Mouse (Mus musculus): Measurements from ENCODE around the gene Arid1b. TPM values are rescaled to one million over a fixed set of nuclear protein-coding genes. Genes with fewer than 3 reads are reported as not detected.

Arid1b gene
- 18.8 and 20.5 TPM in 2 replicates for polyA plus RNA-seq (2014; fragmentation: Nextera tagmentation; extraction: Ambion mirVana)

DNA sequence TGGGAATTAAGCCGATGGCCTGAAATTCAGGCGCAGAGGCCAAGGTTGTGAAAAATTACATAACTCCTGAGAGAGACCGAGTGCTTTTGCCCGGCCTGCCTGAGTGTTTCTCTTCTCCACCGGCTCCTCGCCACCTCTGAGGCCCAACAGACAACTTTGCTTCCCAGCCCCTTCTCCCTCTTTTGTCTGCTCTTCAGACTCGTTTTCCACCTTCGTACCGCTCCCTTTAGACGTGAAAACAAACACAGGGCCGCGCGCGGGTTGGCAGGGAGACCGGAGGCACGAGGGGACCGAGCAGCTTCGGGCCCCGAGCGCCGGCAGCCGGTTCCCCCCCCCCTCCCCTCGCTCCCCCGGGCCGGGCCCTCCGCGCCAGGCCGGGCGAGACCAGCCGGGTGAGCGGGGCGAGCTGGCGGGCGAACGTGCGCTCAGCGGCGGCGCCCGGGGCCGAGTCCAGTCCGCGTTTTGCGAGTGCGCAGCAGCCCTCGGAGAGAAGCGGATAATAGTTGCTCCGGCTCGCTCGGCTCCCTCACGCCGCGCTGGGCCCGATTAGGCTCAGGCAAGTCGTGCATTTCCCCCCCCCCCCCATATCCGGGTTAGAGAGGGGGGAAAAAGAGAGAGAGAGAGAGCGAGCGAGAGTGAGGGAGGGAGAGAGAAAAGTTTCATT is at the start of gene Arid1b:
Gene Arid1b (plus strand): TSS at position 493 of the 664 bp plus-strand sequence.
- H3K9me3 ChIP-seq (ENCODE audit: control insufficient read depth, low read length) = no peaks in the 10 kb centered on the region
- WGBS = under 1% methylated on average over 51 of the region's 58 CpGs
- peak within 1 kb of the TSS; percentile 100 for H3K9ac ChIP-seq
- peak; percentile 76 for ATAC-seq (ENCODE audit: low FRiP score)
- DNase-seq (ENCODE audit: low spot score) = peak; percentile 81
- peak within 1 kb of the TSS; percentile 99 for H3K4me3 ChIP-seq (replicated peaks; ENCODE audit: low read length)
- H3K27ac ChIP-seq = peak within 1 kb of the TSS; percentile 100
- no peaks in the 10 kb centered on the region for H3K36me3 ChIP-seq (replicated peaks; ENCODE audit: control insufficient read depth, insufficient read depth)
- H3K4me1 ChIP-seq (replicated peaks; ENCODE audit: control insufficient read depth, insufficient read depth, low read length) = peaks cover 33% of the 10 kb centered on the region
- peak within 1 kb of the TSS; percentile 61 for H3K4me2 ChIP-seq (replicated peaks)
- H3K27me3 ChIP-seq (ENCODE audit: control insufficient read depth, insufficient read depth, low read length) = no peaks in the 10 kb centered on the region

DNA sequence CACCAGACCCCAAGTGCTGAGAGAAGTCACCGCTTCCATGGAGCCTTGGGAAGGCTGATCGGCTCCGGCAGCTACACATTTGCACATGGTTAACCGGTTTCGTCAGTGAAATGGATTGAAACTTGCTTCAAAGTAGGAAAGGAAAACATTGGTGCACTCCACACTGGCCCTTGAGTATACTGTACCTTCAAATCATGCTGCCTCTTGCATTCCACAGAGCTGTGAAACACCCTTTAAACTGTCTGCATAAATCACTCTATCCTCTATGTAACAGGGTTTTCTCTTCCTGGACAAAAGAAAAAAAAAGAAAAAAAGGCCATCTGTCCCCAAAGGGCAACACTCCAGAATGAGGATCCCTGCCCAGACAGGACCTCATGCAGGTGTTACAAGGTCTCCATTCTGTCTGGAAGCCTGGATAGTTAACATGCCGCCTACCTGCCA is 48.8 kb upstream of the Arid1b start:
- Histone ChIP-seq H3K9ac (no peak overlapping the region), H3K4me3 (replicated peaks; ENCODE audit: low read length) (no peak overlapping the region), H3K4me1 (replicated peaks; ENCODE audit: control insufficient read depth, insufficient read depth, low read length) (peaks cover 9% of the 10 kb centered on the region), H3K27ac (no peak overlapping the region), H3K27me3 (ENCODE audit: control insufficient read depth, insufficient read depth, low read length) (no peaks in the 10 kb centered on the region), H3K36me3 (replicated peaks; ENCODE audit: control insufficient read depth, insufficient read depth) (no peaks in the 10 kb centered on the region), H3K4me2 (replicated peaks) (no peak overlapping the region), H3K9me3 (ENCODE audit: control insufficient read depth, low read length) (no peaks in the 10 kb centered on the region)
- no peak for ATAC-seq (ENCODE audit: low FRiP score)
- 59% methylated on average over 6 of the region's 6 CpGs for WGBS
- no peak for DNase-seq (ENCODE audit: low spot score)

DNA sequence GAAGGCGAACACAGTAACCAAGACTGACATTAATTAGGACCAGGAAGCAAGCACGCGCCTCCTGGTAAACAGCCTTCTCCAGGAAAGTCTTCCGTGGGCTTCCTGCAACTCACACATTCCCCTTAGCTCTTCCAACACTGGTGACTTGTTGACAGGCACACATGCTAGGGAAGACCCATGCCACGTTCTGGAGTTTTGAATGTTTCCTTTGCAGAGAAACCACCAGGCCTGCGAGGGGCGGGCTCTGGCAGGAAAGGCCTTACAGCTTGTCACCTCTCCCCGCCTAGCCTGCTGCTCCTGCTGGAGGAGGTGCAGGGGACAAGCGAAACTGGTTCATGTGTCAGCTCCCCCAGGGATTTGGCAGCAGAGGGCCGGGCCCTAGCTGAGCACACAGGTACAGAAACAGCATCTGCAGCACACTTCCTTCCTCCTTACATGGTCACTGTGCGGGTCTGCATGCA is 48.2 kb upstream of the Arid1b start:
- no peak overlapping the region for H3K9ac ChIP-seq
- no peak overlapping the region for H3K27ac ChIP-seq
- 0 out of 2 replicates have a peak overlapping the region, but pooled peaks have one; percentile 1 for H3K4me2 ChIP-seq (replicated peaks)

DNA sequence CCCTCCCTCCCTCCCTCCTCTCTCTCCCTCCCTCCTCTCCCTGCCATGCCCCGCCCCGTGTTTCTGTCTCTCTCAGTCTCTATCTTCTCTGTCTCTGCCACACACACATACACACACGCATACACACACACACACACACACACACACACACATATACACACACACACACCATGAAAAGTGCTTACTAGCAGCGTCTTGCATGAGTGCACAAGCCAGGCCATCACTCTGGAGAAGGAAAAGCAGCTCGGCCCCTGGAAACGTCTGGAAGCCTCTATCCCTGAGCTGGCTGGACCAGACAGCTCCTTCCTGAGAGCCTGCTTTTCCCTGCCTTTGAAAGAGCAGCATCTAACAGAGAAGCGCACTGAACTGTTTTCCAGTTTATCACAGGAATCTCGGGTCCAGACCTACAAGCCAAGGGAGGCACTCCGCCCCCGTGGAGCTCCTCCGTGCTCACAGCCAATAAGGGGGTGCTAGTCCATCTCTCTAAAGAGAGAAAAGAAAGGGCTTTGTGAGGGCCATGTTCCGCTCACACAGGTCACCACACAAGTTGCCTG is 47.6 kb upstream of the Arid1b start:
- Histone ChIP-seq H3K9me3 (ENCODE audit: control insufficient read depth, low read length) (no peaks in the 10 kb centered on the region), H3K36me3 (replicated peaks; ENCODE audit: control insufficient read depth, insufficient read depth) (no peaks in the 10 kb centered on the region), H3K27me3 (ENCODE audit: control insufficient read depth, insufficient read depth, low read length) (no peaks in the 10 kb centered on the region), H3K4me3 (replicated peaks; ENCODE audit: low read length) (no peak overlapping the region), H3K4me1 (replicated peaks; ENCODE audit: control insufficient read depth, insufficient read depth, low read length) (peaks cover 8% of the 10 kb centered on the region), H3K9ac (no peak overlapping the region; the same call in 1 of the 2 replicates), H3K4me2 (replicated peaks) (no peak overlapping the region), H3K27ac (no peak overlapping the region)
- ATAC-seq (ENCODE audit: low FRiP score) (peak; percentile 31; the same call in 1 of the 2 replicates), DNase-seq (ENCODE audit: low spot score) (no peak)
- 18% methylated on average over 12 of the region's 12 CpGs for WGBS

More for the DNA sequence above, 48.2 kb upstream of the Arid1b start:
- Histone ChIP-seq H3K9me3 (ENCODE audit: control insufficient read depth, low read length) (no peaks in the 10 kb centered on the region), H3K4me3 (replicated peaks; ENCODE audit: low read length) (no peak overlapping the region), H3K36me3 (replicated peaks; ENCODE audit: control insufficient read depth, insufficient read depth) (no peaks in the 10 kb centered on the region), H3K27me3 (ENCODE audit: control insufficient read depth, insufficient read depth, low read length) (no peaks in the 10 kb centered on the region), H3K4me1 (replicated peaks; ENCODE audit: control insufficient read depth, insufficient read depth, low read length) (peaks cover 8% of the 10 kb centered on the region)
- 19% methylated on average over 11 of the region's 11 CpGs for WGBS
- ATAC-seq (ENCODE audit: low FRiP score) (no peak), DNase-seq (ENCODE audit: low spot score) (no peak)

DNA sequence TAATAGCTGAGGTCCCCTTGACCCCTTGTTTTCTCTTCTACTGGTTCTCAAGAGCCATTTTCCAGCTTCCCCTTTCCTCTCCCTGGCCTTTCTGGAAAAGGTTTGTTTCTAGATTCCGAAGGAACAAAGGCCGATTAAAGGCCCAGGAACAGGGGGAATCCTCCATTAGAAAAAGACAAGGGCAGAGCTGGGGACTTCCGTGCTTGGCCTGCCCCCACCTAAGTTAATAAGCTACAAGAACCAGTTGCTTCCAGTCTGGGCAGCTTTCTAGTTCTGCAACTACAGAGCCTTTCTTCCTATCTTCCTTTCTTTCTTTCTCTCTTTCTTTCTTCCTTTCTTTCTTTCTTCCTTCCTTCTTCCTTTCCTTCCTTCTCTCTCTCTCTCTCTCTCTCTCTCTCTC is 47.1 kb upstream of the Arid1b start:
- ATAC-seq (ENCODE audit: low FRiP score) (no peak), DNase-seq (ENCODE audit: low spot score) (no peak)
- 37% methylated on average over 3 of the region's 3 CpGs for WGBS
- Histone ChIP-seq H3K27ac (no peak overlapping the region), H3K36me3 (replicated peaks; ENCODE audit: control insufficient read depth, insufficient read depth) (no peaks in the 10 kb centered on the region), H3K4me1 (replicated peaks; ENCODE audit: control insufficient read depth, insufficient read depth, low read length) (peaks cover 8% of the 10 kb centered on the region), H3K4me2 (replicated peaks) (no peak overlapping the region), H3K4me3 (replicated peaks; ENCODE audit: low read length) (no peak overlapping the region), H3K9ac (no peak overlapping the region), H3K9me3 (ENCODE audit: control insufficient read depth, low read length) (no peaks in the 10 kb centered on the region), H3K27me3 (ENCODE audit: control insufficient read depth, insufficient read depth, low read length) (no peaks in the 10 kb centered on the region)

DNA sequence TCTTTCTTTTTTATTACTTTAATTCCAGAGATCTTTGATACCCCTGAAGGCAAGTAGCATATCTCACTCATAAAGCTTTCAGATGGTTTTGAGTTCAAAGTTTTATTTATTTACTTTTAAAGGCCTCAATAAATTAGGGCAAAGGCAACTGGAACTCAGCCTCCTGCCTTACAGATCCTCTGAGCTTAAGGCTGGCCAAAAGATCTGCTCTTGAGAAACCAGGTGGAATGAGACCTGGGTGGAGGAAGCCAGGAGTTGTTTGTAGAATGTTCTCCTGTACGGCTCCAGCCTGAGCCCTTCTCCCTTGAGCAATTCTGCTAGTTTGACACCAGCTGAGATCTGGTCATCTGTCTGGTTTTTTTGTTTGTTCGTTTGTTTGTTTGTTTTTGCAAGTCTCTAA is 46.7 kb upstream of the Arid1b start:
- Histone ChIP-seq H3K9ac (no peak overlapping the region), H3K9me3 (ENCODE audit: control insufficient read depth, low read length) (no peaks in the 10 kb centered on the region), H3K27ac (no peak overlapping the region), H3K36me3 (replicated peaks; ENCODE audit: control insufficient read depth, insufficient read depth) (no peaks in the 10 kb centered on the region), H3K27me3 (ENCODE audit: control insufficient read depth, insufficient read depth, low read length) (no peaks in the 10 kb centered on the region), H3K4me3 (replicated peaks; ENCODE audit: low read length) (no peak overlapping the region), H3K4me2 (replicated peaks) (no peak overlapping the region), H3K4me1 (replicated peaks; ENCODE audit: control insufficient read depth, insufficient read depth, low read length) (peaks cover 8% of the 10 kb centered on the region)
- DNase-seq (ENCODE audit: low spot score) (no peak), ATAC-seq (ENCODE audit: low FRiP score) (no peak)
- WGBS = 72% methylated on average over 2 of the region's 2 CpGs

DNA sequence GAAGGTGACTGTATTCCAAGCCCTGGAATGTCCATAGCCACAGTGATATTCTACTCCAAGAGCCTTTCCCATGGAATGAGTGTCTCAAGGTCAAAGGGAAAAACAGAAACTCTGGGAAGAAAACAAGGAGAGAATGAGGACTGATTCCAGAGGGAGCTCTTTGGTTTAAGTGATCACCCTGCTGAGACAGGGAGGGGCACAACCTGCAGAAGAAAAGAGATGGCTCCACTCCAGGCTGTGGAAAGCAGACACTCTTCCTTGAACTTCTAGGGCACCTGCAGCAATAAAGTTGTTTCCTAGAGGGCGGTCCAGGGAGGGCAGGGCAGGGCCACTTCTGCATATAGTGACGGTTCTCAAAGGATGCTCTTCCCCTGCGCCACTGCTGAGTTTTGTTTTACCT is 45.6 kb upstream of the Arid1b start:
- 61% methylated on average over 3 of the region's 3 CpGs for WGBS

DNA sequence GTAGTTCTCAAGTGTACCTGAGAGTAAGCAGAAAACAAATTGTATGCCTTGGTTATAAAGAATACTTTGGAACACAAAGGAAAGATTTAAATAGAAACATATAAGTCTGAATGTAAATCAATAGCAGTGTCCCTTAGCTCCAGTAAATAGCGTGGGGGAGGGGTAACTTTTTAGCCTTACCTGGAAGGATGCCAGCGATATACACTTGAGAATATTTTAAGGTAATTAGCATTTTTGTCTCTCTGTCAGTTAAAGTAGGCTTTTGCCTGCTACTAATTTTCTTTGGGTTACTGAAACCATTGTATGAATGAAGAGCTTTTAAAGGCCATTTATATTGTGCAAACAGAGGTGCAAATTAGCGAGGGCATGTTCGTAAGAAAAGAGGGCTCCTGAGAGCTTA is 39.7 kb upstream of the Arid1b start:
- no peak overlapping the region for H3K4me2 ChIP-seq (replicated peaks)
- DNase-seq (ENCODE audit: low spot score) (peak; percentile 40), ATAC-seq (ENCODE audit: low FRiP score) (no peak)
- H3K9ac ChIP-seq = no peak overlapping the region
- no peaks in the 10 kb centered on the region for H3K9me3 ChIP-seq (ENCODE audit: control insufficient read depth, low read length)
- no peaks in the 10 kb centered on the region for H3K27me3 ChIP-seq (ENCODE audit: control insufficient read depth, insufficient read depth, low read length)
- 47% methylated on average over 4 of the region's 4 CpGs for WGBS
- no peak overlapping the region for H3K4me3 ChIP-seq (replicated peaks; ENCODE audit: low read length)
- no peaks in the 10 kb centered on the region for H3K36me3 ChIP-seq (replicated peaks; ENCODE audit: control insufficient read depth, insufficient read depth)
- no peaks in the 10 kb centered on the region for H3K4me1 ChIP-seq (replicated peaks; ENCODE audit: control insufficient read depth, insufficient read depth, low read length)
- H3K27ac ChIP-seq = peak overlapping the region; percentile 6; the same call in 1 of the 2 replicates

More for the DNA sequence above, 45.6 kb upstream of the Arid1b start:
- DNase-seq (ENCODE audit: low spot score) = no peak
- Histone ChIP-seq H3K4me2 (replicated peaks) (no peak overlapping the region), H3K27me3 (ENCODE audit: control insufficient read depth, insufficient read depth, low read length) (no peaks in the 10 kb centered on the region), H3K4me1 (replicated peaks; ENCODE audit: control insufficient read depth, insufficient read depth, low read length) (peaks cover 8% of the 10 kb centered on the region), H3K4me3 (replicated peaks; ENCODE audit: low read length) (no peak overlapping the region), H3K27ac (no peak overlapping the region), H3K9me3 (ENCODE audit: control insufficient read depth, low read length) (no peaks in the 10 kb centered on the region), H3K9ac (no peak overlapping the region), H3K36me3 (replicated peaks; ENCODE audit: control insufficient read depth, insufficient read depth) (no peaks in the 10 kb centered on the region)
- ATAC-seq (ENCODE audit: low FRiP score) = no peak

DNA sequence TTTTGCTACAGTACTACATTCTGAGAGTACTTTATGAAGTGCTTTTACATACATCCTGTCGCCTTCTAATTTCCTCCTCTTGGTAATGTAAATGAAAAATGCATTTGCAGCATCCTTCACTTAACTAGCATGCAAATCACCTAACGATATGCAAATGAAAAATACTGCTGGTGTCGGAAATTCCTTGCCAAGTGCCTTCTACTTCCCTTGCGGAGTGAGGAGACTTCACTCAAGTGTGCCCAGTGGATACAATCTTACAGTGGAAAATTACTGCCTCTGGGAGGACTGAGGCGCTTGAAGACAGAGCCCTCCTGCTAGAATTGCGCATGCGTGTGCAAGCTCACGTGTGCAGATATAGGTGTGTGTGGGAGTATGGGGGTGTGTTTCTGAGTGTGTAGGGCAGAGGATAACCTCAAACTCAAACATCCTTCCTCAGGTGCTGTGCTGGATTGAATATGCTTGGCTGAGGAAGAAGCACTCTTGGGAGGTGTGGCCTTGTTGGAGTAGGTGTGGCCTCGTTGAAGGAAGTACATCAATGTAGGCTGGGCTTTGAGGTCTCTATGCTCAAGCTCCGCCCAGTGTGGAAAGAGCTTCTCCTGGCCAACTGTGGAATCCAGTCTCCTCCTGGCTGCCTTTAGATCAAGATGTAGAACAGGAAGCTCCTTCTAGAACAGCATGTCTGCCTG is 29.8 kb upstream of the Arid1b start:
- Histone ChIP-seq H3K4me1 (replicated peaks; ENCODE audit: control insufficient read depth, insufficient read depth, low read length) (no peaks in the 10 kb centered on the region), H3K27ac (no peak overlapping the region), H3K27me3 (ENCODE audit: control insufficient read depth, insufficient read depth, low read length) (no peaks in the 10 kb centered on the region), H3K9me3 (ENCODE audit: control insufficient read depth, low read length) (no peaks in the 10 kb centered on the region), H3K4me3 (replicated peaks; ENCODE audit: low read length) (no peak overlapping the region), H3K9ac (no peak overlapping the region), H3K4me2 (replicated peaks) (no peak overlapping the region), H3K36me3 (replicated peaks; ENCODE audit: control insufficient read depth, insufficient read depth) (no peaks in the 10 kb centered on the region)
- ATAC-seq (ENCODE audit: low FRiP score) (no peak), DNase-seq (ENCODE audit: low spot score) (no peak)
- WGBS = 76% methylated on average over 10 of the region's 10 CpGs

All from hindbrain, embryonic 14.5 days (tissue).